ENCODE assay signal across 15 mouse cellular contexts in the genomic region with DNA sequence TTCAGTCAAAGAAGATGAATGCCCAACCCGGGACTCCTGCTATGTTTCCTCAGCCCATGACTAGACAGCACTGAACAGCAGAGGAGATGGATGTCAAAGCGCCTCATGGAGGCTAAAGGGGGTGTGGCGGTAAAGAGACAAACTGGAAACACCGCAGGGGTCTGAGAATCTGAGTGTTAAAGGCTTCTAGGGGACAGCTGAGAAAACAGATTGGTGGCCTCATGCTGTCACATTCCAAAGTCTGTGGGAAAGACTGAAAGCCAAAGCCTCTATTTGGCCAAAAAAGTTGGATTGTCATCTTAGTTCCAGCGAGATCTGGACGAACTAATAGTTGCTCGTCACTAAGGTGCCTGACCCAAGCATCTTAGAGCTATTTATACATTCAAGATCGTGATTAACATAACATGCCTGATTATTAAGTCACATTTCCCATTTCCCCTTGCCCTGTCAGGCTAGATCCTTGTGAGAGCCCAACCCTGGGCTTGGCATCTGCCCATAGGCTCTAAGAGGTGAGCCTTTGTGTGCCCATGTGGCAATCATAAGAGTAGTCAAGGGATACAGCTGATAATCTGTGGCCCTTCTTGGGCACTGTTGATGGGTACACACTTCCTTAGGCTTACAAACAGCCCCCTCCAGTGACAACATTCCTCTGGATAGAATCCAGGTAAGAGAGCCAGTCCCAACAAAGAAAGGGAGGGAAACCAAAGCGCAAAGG. TPM values are rescaled to one million over a fixed set of nuclear protein-coding genes. Genes with fewer than 3 reads are reported as not detected.
A peak's percentile ranks its signal among the peaks of the same experiment; 100 is the strongest.
DNase-seq lines count a peak whose midpoint lies in the region; ATAC-seq and TF ChIP-seq lines count a peak whose summit lies in the region.
"Had no signal": no experiment of that assay in that cellular context is flagged by ENCODE, and none has a peak within 500 bp of the region (broad histone marks: within the 10 kb centered on the region; RNA-seq: fewer than 3 reads in every experiment).

No protein-coding gene starts in this region.

- no peaks in the 10 kb centered on the region for H3K27me3 ChIP-seq in forebrain, embryonic 15.5 days
- no peaks in the 10 kb centered on the region for H3K27me3 ChIP-seq in forebrain, embryonic 10.5 days (ENCODE audit: poor library complexity, severe bottlenecking)
- no peaks in the 10 kb centered on the region for H3K27me3 ChIP-seq in intestine, embryonic 16.5 days (replicated peaks; ENCODE audit: control insufficient read depth, insufficient read depth, low read length)
- H3K27me3 ChIP-seq: embryonic facial prominence, embryonic 12.5 days; neural tube, embryonic 12.5 days had no signal

- H3K4me1 ChIP-seq in forebrain, embryonic 15.5 days, result no peaks in the 10 kb centered on the region
- H3K4me1 ChIP-seq in forebrain, embryonic 10.5 days, result peaks cover 3% of the 10 kb centered on the region; the same call in 1 of the 2 replicates
- H3K4me1 ChIP-seq in intestine, embryonic 16.5 days (ENCODE audit: control insufficient read depth, insufficient read depth, low read length), result no peaks in the 10 kb centered on the region
- H3K4me1 ChIP-seq: embryonic facial prominence, embryonic 12.5 days; neural tube, embryonic 12.5 days had no signal

- no peak for DNase-seq in forebrain, embryonic 10.5 days (ENCODE audit: extremely low spot score, low spot score)
- no peak for DNase-seq in layer of hippocampus, adult 2 months (ENCODE audit: low spot score in 2 of 2)
- DNase-seq in layer of hippocampus, adult 8-10 months (ENCODE audit: low spot score in 2 of 2), result no peak
- DNase-seq in embryo, embryonic 10.5 days (ENCODE audit: low spot score), result peak; percentile 47
- peak; percentile 66 for DNase-seq in mesoderm, embryonic 11.5 days (ENCODE audit: low read depth, low spot score)
- no peak for DNase-seq in retina, embryonic 14.5 days (ENCODE audit: low spot score)
- DNase-seq: forebrain, postnatal 0 days; thymus, postnatal 14 days had no signal

- no peak for ATAC-seq in forebrain, embryonic 15.5 days (replicated peaks)
- no peak for ATAC-seq in intestine, embryonic 16.5 days
- ATAC-seq: forebrain, postnatal 0 days had no signal

- no peaks in the 10 kb centered on the region for H3K9me3 ChIP-seq in forebrain, embryonic 15.5 days
- H3K9me3 ChIP-seq in forebrain, embryonic 10.5 days, result no peaks in the 10 kb centered on the region
- H3K9me3 ChIP-seq in intestine, embryonic 16.5 days (ENCODE audit: control insufficient read depth, low read length), result no peaks in the 10 kb centered on the region
- H3K9me3 ChIP-seq: embryonic facial prominence, embryonic 12.5 days; neural tube, embryonic 12.5 days had no signal

- H3K27ac ChIP-seq in forebrain, embryonic 15.5 days (replicated peaks), result 0 out of 2 replicates have a peak overlapping the region, but pooled peaks have one; percentile 21
- H3K27ac ChIP-seq in forebrain, embryonic 10.5 days, result no peak overlapping the region
- peak overlapping the region; percentile 56; the same call in 1 of the 2 replicates for H3K27ac ChIP-seq in layer of hippocampus, adult 2 months
- no peak overlapping the region for H3K27ac ChIP-seq in intestine, embryonic 16.5 days (ENCODE audit: low read length)
- H3K27ac ChIP-seq: embryonic facial prominence, embryonic 12.5 days; neural tube, embryonic 12.5 days had no signal

- no peak overlapping the region for H3K4me2 ChIP-seq in forebrain, embryonic 15.5 days (replicated peaks)
- no peak overlapping the region for H3K4me2 ChIP-seq in intestine, embryonic 16.5 days (ENCODE audit: low read depth, low read length)
- H3K4me2 ChIP-seq: embryonic facial prominence, embryonic 12.5 days; liver, embryonic 11.5 days; neural tube, embryonic 12.5 days had no signal

- 84% methylated on average over 9 of the region's 9 CpGs for WGBS in forebrain, embryonic 15.5 days
- 87% methylated on average over 9 of the region's 9 CpGs for WGBS in forebrain, embryonic 10.5 days
- WGBS in intestine, embryonic 16.5 days, result 84% methylated on average over 9 of the region's 9 CpGs

- no peak overlapping the region for H3K9ac ChIP-seq in forebrain, embryonic 15.5 days (replicated peaks)
- no peak overlapping the region for H3K9ac ChIP-seq in intestine, embryonic 16.5 days (ENCODE audit: low read depth, low read length)
- H3K9ac ChIP-seq: embryonic facial prominence, embryonic 12.5 days; forebrain, postnatal 0 days; neural tube, embryonic 12.5 days had no signal

- TF ChIP-seq CTCF in layer of hippocampus, adult 2 months (conservative IDR thresholded peaks at IDR 0.05), result no peak

- H3K36me3 ChIP-seq in forebrain, embryonic 15.5 days, result peaks cover 95% of the 10 kb centered on the region
- H3K36me3 ChIP-seq in forebrain, embryonic 10.5 days (replicated peaks), result peaks cover 100% of the 10 kb centered on the region
- H3K36me3 ChIP-seq in intestine, embryonic 16.5 days (ENCODE audit: control insufficient read depth, insufficient read depth, low read length), result peaks cover 57% of the 10 kb centered on the region

- no peak overlapping the region for H3K4me3 ChIP-seq in forebrain, embryonic 15.5 days
- no peak overlapping the region for H3K4me3 ChIP-seq in forebrain, embryonic 10.5 days
- H3K4me3 ChIP-seq in layer of hippocampus, adult 2 months, result no peak overlapping the region
- H3K4me3 ChIP-seq in intestine, embryonic 16.5 days (ENCODE audit: low read length), result no peak overlapping the region
- H3K4me3 ChIP-seq: embryonic facial prominence, embryonic 12.5 days; neural tube, embryonic 12.5 days had no signal

RNA-seq across cellular contexts. Expression of gene Poldip2, which starts 11.4 kb away (rescaled TPM):
- 205 and 217 TPM in 2 replicates for polyA plus RNA-seq in forebrain, embryonic 15.5 days (2015; fragmentation: Nextera tagmentation; extraction: Ambion mirVana)
- polyA plus RNA-seq in forebrain, embryonic 10.5 days (2016; fragmentation: Nextera tagmentation; extraction: Ambion mirVana), result 144 and 148 TPM in 2 replicates
- total RNA-seq in layer of hippocampus, adult 2 months (2021), result 100 to 1,000 TPM; 121 to 122 TPM
- total RNA-seq in layer of hippocampus, adult 8-10 months (2022), result 100 to 1,000 TPM; 106 to 123 (median 116) TPM
- 135 and 146 TPM in 2 replicates for polyA plus RNA-seq in intestine, embryonic 16.5 days (2015; fragmentation: Nextera tagmentation; extraction: Ambion mirVana)

RNA-seq across cellular contexts. Expression of gene Tmem199, which starts 11.4 kb away (rescaled TPM):
- 86.1 and 86.7 TPM in 2 replicates for polyA plus RNA-seq in forebrain, embryonic 15.5 days (2015; fragmentation: Nextera tagmentation; extraction: Ambion mirVana)
- polyA plus RNA-seq in forebrain, embryonic 10.5 days (2016; fragmentation: Nextera tagmentation; extraction: Ambion mirVana), result 76.7 and 78.5 TPM in 2 replicates
- total RNA-seq in layer of hippocampus, adult 2 months (2021), result 10 to 100 TPM; 44.2 to 45.7 TPM
- 10 to 100 TPM; 46.7 to 52.3 (median 49.9) TPM for total RNA-seq in layer of hippocampus, adult 8-10 months (2022)
- polyA plus RNA-seq in intestine, embryonic 16.5 days (2015; fragmentation: Nextera tagmentation; extraction: Ambion mirVana), result 60.6 and 62.2 TPM in 2 replicates

RNA-seq across cellular contexts. Expression of gene Tnfaip1, which starts 12.7 kb away (rescaled TPM):
- 66.8 and 67.1 TPM in 2 replicates for polyA plus RNA-seq in forebrain, embryonic 15.5 days (2015; fragmentation: Nextera tagmentation; extraction: Ambion mirVana)
- 96.4 and 97.2 TPM in 2 replicates for polyA plus RNA-seq in forebrain, embryonic 10.5 days (2016; fragmentation: Nextera tagmentation; extraction: Ambion mirVana)
- 10 to 100 TPM; 29.9 to 31.3 TPM for total RNA-seq in layer of hippocampus, adult 2 months (2021)
- 10 to 100 TPM; 29.9 to 32.6 (median 30.7) TPM for total RNA-seq in layer of hippocampus, adult 8-10 months (2022)
- polyA plus RNA-seq in intestine, embryonic 16.5 days (2015; fragmentation: Nextera tagmentation; extraction: Ambion mirVana), result 86.4 and 88.6 TPM in 2 replicates

RNA-seq across cellular contexts. Expression of gene Ift20, which starts 12.8 kb away (rescaled TPM):
- polyA plus RNA-seq in forebrain, embryonic 15.5 days (2015; fragmentation: Nextera tagmentation; extraction: Ambion mirVana), result 112 and 113 TPM in 2 replicates
- polyA plus RNA-seq in forebrain, embryonic 10.5 days (2016; fragmentation: Nextera tagmentation; extraction: Ambion mirVana), result 75.9 and 78.8 TPM in 2 replicates
- total RNA-seq in layer of hippocampus, adult 2 months (2021), result 10 to 100 TPM; 77.7 to 80.2 TPM
- 10 to 100 TPM; 68.0 to 73.9 (median 73.6) TPM for total RNA-seq in layer of hippocampus, adult 8-10 months (2022)
- 118 and 124 TPM in 2 replicates for polyA plus RNA-seq in intestine, embryonic 16.5 days (2015; fragmentation: Nextera tagmentation; extraction: Ambion mirVana)

RNA-seq across cellular contexts. Expression of gene Sebox, which starts 20.2 kb away (rescaled TPM):
- polyA plus RNA-seq in forebrain, embryonic 15.5 days (2015; fragmentation: Nextera tagmentation; extraction: Ambion mirVana), result 0.41 TPM in 1 of 2 replicates, not detected in the other
- polyA plus RNA-seq in forebrain, embryonic 10.5 days (2016; fragmentation: Nextera tagmentation; extraction: Ambion mirVana), result not detected in 2 replicates
- 1 to 10 TPM; 4.5 to 4.7 TPM for total RNA-seq in layer of hippocampus, adult 2 months (2021)
- total RNA-seq in layer of hippocampus, adult 8-10 months (2022), result 1 to 10 TPM; 2.4 to 4.8 (median 4.0) TPM
- polyA plus RNA-seq in intestine, embryonic 16.5 days (2015; fragmentation: Nextera tagmentation; extraction: Ambion mirVana), result not detected in 2 replicates
- total RNA-seq: megakaryocyte progenitor cell, adult 5-6 weeks had no signal
- polyA plus RNA-seq: embryonic facial prominence, embryonic 12.5 days; forebrain, postnatal 0 days; gonadal fat pad, adult 2 months; neural tube, embryonic 12.5 days had no signal

Comparison
In these comparisons a context has a peak if more than half of its experiments do, and no peak if none do; other contexts are left out.
1. H3K27ac ChIP-seq: peak in forebrain, embryonic 15.5 days (single experiment) and layer of hippocampus, adult 2 months (single experiment); none in forebrain, embryonic 10.5 days (single experiment) and intestine, embryonic 16.5 days (single experiment).
2. DNase-seq: peak in embryo, embryonic 10.5 days (single experiment) and mesoderm, embryonic 11.5 days (single experiment); none in forebrain, embryonic 10.5 days (single experiment), layer of hippocampus, adult 2 months (0 of 2), layer of hippocampus, adult 8-10 months (0 of 2) and retina, embryonic 14.5 days (single experiment).